Mouse (Mus musculus) MEL (cell line): ENCODE results near the gene Myo7a. TPM values are rescaled to one million over a fixed set of nuclear protein-coding genes. Genes with fewer than 3 reads are reported as not detected.

Experiments used
- DNase-seq: peaks from one replicate; pipeline ENCODE4 v3.0.0; 2011; ENCODE audit warnings: low read depth, low spot score
- H3K27ac ChIP-seq: 2 replicates; pipeline ENCODE4 v1.5.1; 2012; ENCODE audit warnings: low read depth, mild to moderate bottlenecking, control low read depth, low read length, moderate library complexity; ENCODE audit not compliant: control insufficient read depth
- H3K27me3 ChIP-seq, 2 experiments: fragments of 150-350 bp in 1 of 2; sonication (generic) in 1 of 2; 2 replicates each; pipeline ENCODE4 v1.6.1; 2012; ENCODE audit warnings: low read length in 2 of 2, mild to moderate bottlenecking in 2 of 2, improper control_type of control experiment in 1 of 2, moderate library complexity in 1 of 2; ENCODE audit not compliant: insufficient read depth in 2 of 2, control insufficient read depth in 1 of 2
- H3K36me3 ChIP-seq, 2 experiments: 2 replicates each; pipeline ENCODE4 v1.6.1; 2012 to 2014; ENCODE audit warnings: low read length in 2 of 2, improper control_type of control experiment in 1 of 2, inconsistent platforms in 1 of 2, mild to moderate bottlenecking in 1 of 2; ENCODE audit not compliant: insufficient read depth in 2 of 2, control insufficient read depth in 1 of 2
- H3K4me1 ChIP-seq, 2 experiments: fragments of 150-350 bp in 1 of 2; sonication (generic) in 1 of 2; 2 replicates each; pipeline ENCODE4 v1.6.1; 2012; ENCODE audit warnings: low read length in 2 of 2, improper control_type of control experiment in 1 of 2, mild to moderate bottlenecking in 1 of 2; ENCODE audit not compliant: insufficient read depth in 2 of 2, control insufficient read depth in 1 of 2
- H3K4me3 ChIP-seq, 2 experiments: fragments of 150-350 bp in 1 of 2; sonication (generic) in 1 of 2; 2 replicates each; pipeline ENCODE4 v1.5.1; 2012; ENCODE audit warnings: low read depth in 2 of 2, low read length in 2 of 2, mild to moderate bottlenecking in 2 of 2, moderate library complexity in 2 of 2, control low read depth in 1 of 2, improper control_type of control experiment in 1 of 2; ENCODE audit not compliant: control insufficient read depth in 1 of 2, insufficient read depth in 1 of 2
- H3K79me2 ChIP-seq: 2 replicates; pipeline ENCODE4 v1.6.1; 2012; ENCODE audit warnings: mild to moderate bottlenecking, low read length, moderate library complexity; ENCODE audit not compliant: control insufficient read depth, poor library complexity, insufficient read depth
- H3K9ac ChIP-seq: 2 replicates; pipeline ENCODE4 v1.6.1; 2012; ENCODE audit warnings: low read depth, mild to moderate bottlenecking, control low read depth, low read length, moderate library complexity; ENCODE audit not compliant: control insufficient read depth, poor library complexity, severe bottlenecking
- H3K9me3 ChIP-seq: fragments of 150-350 bp; sonication (generic); replicated peaks from 2 replicates; pipeline ENCODE4 v1.6.1; 2012; ENCODE audit warnings: mild to moderate bottlenecking, low read length, improper control_type of control experiment, moderate library complexity; ENCODE audit not compliant: insufficient read depth
- BHLHE40 ChIP-seq: IDR thresholded peaks from 2 replicates; pipeline ENCODE4 v1.6.1; 2012; ENCODE audit warnings: low read depth, mild to moderate bottlenecking, inconsistent platforms, low read length, improper control_type of control experiment, borderline replicate concordance
- CHD2 ChIP-seq: IDR thresholded peaks from 2 replicates; pipeline ENCODE4 v1.6.1; 2011; ENCODE audit warnings: low read length, improper control_type of control experiment
- CTCF ChIP-seq, 3 experiments: IDR thresholded peaks in 2 of 3; conservative IDR thresholded peaks in 1 of 3; 2 replicates each; pipeline ENCODE4 v1.5.1; 2011 to 2012; ENCODE audit warnings: low read length in 3 of 3, low read depth in 2 of 3, mild to moderate bottlenecking in 2 of 3, improper control_type of control experiment in 1 of 3, inconsistent platforms in 1 of 3, mixed read lengths in 1 of 3, moderate library complexity in 1 of 3; ENCODE audit not compliant: control insufficient read depth in 1 of 3, insufficient read depth in 1 of 3, poor library complexity in 1 of 3, severe bottlenecking in 1 of 3
- E2F4 ChIP-seq: IDR thresholded peaks from 2 replicates; pipeline ENCODE4 v1.6.1; 2011; ENCODE audit warnings: low read depth, low read length, improper control_type of control experiment, borderline replicate concordance
- ELF1 ChIP-seq: IDR thresholded peaks from 2 replicates; pipeline ENCODE4 v1.6.1; 2014; ENCODE audit warnings: low read depth, mild to moderate bottlenecking, inconsistent platforms, low read length, improper control_type of control experiment, moderate library complexity
- EP300 ChIP-seq, 2 experiments: IDR thresholded peaks; 2 replicates each; pipeline ENCODE4 v1.6.1; 2011; ENCODE audit warnings: improper control_type of control experiment in 2 of 2, low read length in 2 of 2, low read depth in 1 of 2, mild to moderate bottlenecking in 1 of 2
- ETS1 ChIP-seq: IDR thresholded peaks from 2 replicates; pipeline ENCODE4 v1.6.1; 2012; ENCODE audit warnings: low read depth, mild to moderate bottlenecking, inconsistent platforms, low read length, improper control_type of control experiment, moderate library complexity
- GATA1 ChIP-seq: IDR thresholded peaks from 2 replicates; pipeline ENCODE4 v1.6.1; 2011; ENCODE audit warnings: low read depth, low read length, improper control_type of control experiment
- HCFC1 ChIP-seq: IDR thresholded peaks from 2 replicates; pipeline ENCODE4 v1.6.1; 2012; ENCODE audit warnings: low read depth, mild to moderate bottlenecking, inconsistent platforms, low read length, improper control_type of control experiment, moderate library complexity
- MAX ChIP-seq: IDR thresholded peaks from 2 replicates; pipeline ENCODE4 v1.6.1; 2011; ENCODE audit warnings: low read length, improper control_type of control experiment
- MAZ ChIP-seq: IDR thresholded peaks from 2 replicates; pipeline ENCODE4 v1.6.1; 2012; ENCODE audit warnings: low read depth, mild to moderate bottlenecking, inconsistent platforms, low read length, improper control_type of control experiment
- MEF2A ChIP-seq: IDR thresholded peaks from 2 replicates; pipeline ENCODE4 v1.6.1; 2014; ENCODE audit warnings: low read depth, mild to moderate bottlenecking, inconsistent platforms, low read length, improper control_type of control experiment; ENCODE audit not compliant: poor library complexity, insufficient replicate concordance, severe bottlenecking; ENCODE audit errors: extremely low read depth
- MXI1 ChIP-seq: IDR thresholded peaks from 2 replicates; pipeline ENCODE4 v1.6.1; 2011; ENCODE audit warnings: mild to moderate bottlenecking, low read depth, low read length, improper control_type of control experiment
- MYB ChIP-seq: IDR thresholded peaks from 2 replicates; pipeline ENCODE4 v1.6.1; 2011; ENCODE audit warnings: mild to moderate bottlenecking, low read depth, low read length, improper control_type of control experiment
- MYC ChIP-seq: IDR thresholded peaks from 2 replicates; pipeline ENCODE4 v1.6.1; 2011; ENCODE audit warnings: low read depth, mild to moderate bottlenecking, low read length, improper control_type of control experiment, moderate library complexity
- NELFE ChIP-seq: IDR thresholded peaks from 2 replicates; pipeline ENCODE4 v1.6.1; 2011; ENCODE audit warnings: low read depth, low read length, improper control_type of control experiment
- POLR2A ChIP-seq, 2 experiments: IDR thresholded peaks; 2 replicates each; pipeline ENCODE4 v1.6.1; 2011 to 2012; ENCODE audit warnings: low read length in 2 of 2, mild to moderate bottlenecking in 2 of 2, control low read depth in 1 of 2, improper control_type of control experiment in 1 of 2, low read depth in 1 of 2, moderate library complexity in 1 of 2; ENCODE audit not compliant: control insufficient read depth in 1 of 2, insufficient read depth in 1 of 2, poor library complexity in 1 of 2
- POLR2AphosphoS5 ChIP-seq: IDR thresholded peaks from 2 replicates; pipeline ENCODE4 v1.6.1; 2012; ENCODE audit warnings: low read depth, borderline replicate concordance, mild to moderate bottlenecking, inconsistent platforms, low read length, moderate library complexity, mixed read lengths
- RAD21 ChIP-seq: IDR thresholded peaks from 2 replicates; pipeline ENCODE4 v1.6.1; 2011; ENCODE audit warnings: mild to moderate bottlenecking, low read depth, low read length, improper control_type of control experiment
- SMC3 ChIP-seq: IDR thresholded peaks from 2 replicates; pipeline ENCODE4 v1.6.1; 2011; ENCODE audit warnings: low read depth, low read length, improper control_type of control experiment
- TAL1 ChIP-seq: IDR thresholded peaks from 2 replicates; pipeline ENCODE4 v1.6.1; 2012; ENCODE audit warnings: mild to moderate bottlenecking, inconsistent platforms, low read length, moderate library complexity, mixed read lengths
- TBP ChIP-seq: IDR thresholded peaks from 2 replicates; pipeline ENCODE4 v1.8.0; 2011; ENCODE audit warnings: low read depth, low read length, improper control_type of control experiment
- TCF12 ChIP-seq: IDR thresholded peaks from 2 replicates; pipeline ENCODE4 v1.6.1; 2014; ENCODE audit warnings: low read depth, mild to moderate bottlenecking, inconsistent platforms, low read length, improper control_type of control experiment, moderate library complexity
- USF2 ChIP-seq, 2 experiments: IDR thresholded peaks; 2 replicates each; pipeline ENCODE4 v1.6.1; 2011 to 2012; ENCODE audit warnings: improper control_type of control experiment in 2 of 2, low read length in 2 of 2, borderline replicate concordance in 1 of 2, inconsistent platforms in 1 of 2, low read depth in 1 of 2, mild to moderate bottlenecking in 1 of 2; ENCODE audit not compliant: insufficient read depth in 1 of 2
- ZC3H11A ChIP-seq: IDR thresholded peaks from 2 replicates; pipeline ENCODE4 v1.6.1; 2012; ENCODE audit warnings: low read depth, mild to moderate bottlenecking, inconsistent platforms, low read length, improper control_type of control experiment
- ZMIZ1 ChIP-seq: IDR thresholded peaks from 2 replicates; pipeline ENCODE4 v1.6.1; 2012; ENCODE audit warnings: low read depth, mild to moderate bottlenecking, inconsistent platforms, low read length, improper control_type of control experiment, moderate library complexity
- ZNF384 ChIP-seq: IDR thresholded peaks from 2 replicates; pipeline ENCODE4 v1.6.1; 2012; ENCODE audit warnings: low read depth, mild to moderate bottlenecking, inconsistent platforms, low read length, improper control_type of control experiment
- polyA plus RNA-seq, 2 experiments: library from polyadenylated mRNA; stranded (reverse) in 1 of 2; unstranded in 1 of 2; fragments of >175 nt in 1 of 2; fragments of >200 nt in 1 of 2; gene quantifications; 2 replicates each; pipeline versions ENCODE4 v1.2.1 to v1.2.4; 2012; ENCODE audit warnings: low replicate concordance in 2 of 2, low read depth in 1 of 2; ENCODE audit not compliant: insufficient read length in 2 of 2, insufficient read depth in 1 of 2, missing spikeins in 1 of 2
- total RNA-seq: library from RNA; depleted of rRNA; stranded (reverse); fragments of 300-350 nt; gene quantifications from 2 replicates; pipeline ENCODE4 v1.2.3, GENCODE M21; 2012

The Myo7a gene
- total and polyA plus RNA-seq, 3 experiments: 1.4 to 7.5 TPM; not detected in 1

DNA sequence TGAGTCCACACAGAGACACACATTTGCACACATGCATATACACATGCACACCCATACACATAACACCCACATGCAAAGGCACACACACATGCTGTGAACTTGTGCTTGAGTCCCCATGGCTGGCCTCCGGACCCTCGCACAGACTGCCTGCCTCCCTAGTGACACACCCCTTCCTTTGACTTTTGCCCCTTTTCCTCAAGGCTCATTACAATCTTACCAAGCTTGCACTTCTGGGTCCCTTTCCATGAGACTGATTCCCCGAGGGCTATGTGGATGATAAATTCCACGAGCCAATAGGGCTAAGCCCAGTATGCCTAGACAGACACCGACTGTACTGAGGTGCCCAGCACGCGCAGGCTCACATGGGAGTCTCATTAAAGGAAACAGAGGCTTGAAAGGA is 13.1 kb downstream of the Myo7a start:
- no peaks in the 10 kb centered on the region for H3K9me3 ChIP-seq
- TF ChIP-seq MEF2A (no peak), ETS1 (no peak), CHD2 (no peak), ZMIZ1 (no peak), BHLHE40 (no peak), MAX (no peak), MXI1 (no peak), MYB (no peak), CTCF (IDR thresholded peaks at IDR 0.05 in 2 of 3, conservative IDR thresholded peaks at IDR 0.05 in 1 of 3; ENCODE audit: control insufficient read depth in 1 of 3, insufficient read depth in 1 of 3, low read depth in 2 of 3, low read length in 3 of 3, poor library complexity in 1 of 3, severe bottlenecking in 1 of 3) (no peak), ZC3H11A (no peak), MYC (no peak), HCFC1 (no peak), ELF1 (no peak), TCF12 (no peak), MAZ (no peak), GATA1 (no peak), RAD21 (no peak), EP300 (IDR thresholded peaks at IDR 0.05; ENCODE audit: low read depth in 1 of 2, low read length in 2 of 2) (no peak)
- TF ChIP-seq, all 39 proteins: peak for 0
- no peak overlapping the region for H3K27ac ChIP-seq
- DNase-seq: no peak
- H3K9ac ChIP-seq: no peak overlapping the region
- H3K36me3 ChIP-seq: no peaks in the 10 kb centered on the region
- H3K4me1 ChIP-seq: no peaks in the 10 kb centered on the region
- H3K79me2 ChIP-seq: no peaks in the 10 kb centered on the region
- H3K27me3 ChIP-seq: no peaks in the 10 kb centered on the region
- peak overlapping the region; percentile 25 to 39; a peak in 2 of 4 replicates for H3K4me3 ChIP-seq

DNA sequence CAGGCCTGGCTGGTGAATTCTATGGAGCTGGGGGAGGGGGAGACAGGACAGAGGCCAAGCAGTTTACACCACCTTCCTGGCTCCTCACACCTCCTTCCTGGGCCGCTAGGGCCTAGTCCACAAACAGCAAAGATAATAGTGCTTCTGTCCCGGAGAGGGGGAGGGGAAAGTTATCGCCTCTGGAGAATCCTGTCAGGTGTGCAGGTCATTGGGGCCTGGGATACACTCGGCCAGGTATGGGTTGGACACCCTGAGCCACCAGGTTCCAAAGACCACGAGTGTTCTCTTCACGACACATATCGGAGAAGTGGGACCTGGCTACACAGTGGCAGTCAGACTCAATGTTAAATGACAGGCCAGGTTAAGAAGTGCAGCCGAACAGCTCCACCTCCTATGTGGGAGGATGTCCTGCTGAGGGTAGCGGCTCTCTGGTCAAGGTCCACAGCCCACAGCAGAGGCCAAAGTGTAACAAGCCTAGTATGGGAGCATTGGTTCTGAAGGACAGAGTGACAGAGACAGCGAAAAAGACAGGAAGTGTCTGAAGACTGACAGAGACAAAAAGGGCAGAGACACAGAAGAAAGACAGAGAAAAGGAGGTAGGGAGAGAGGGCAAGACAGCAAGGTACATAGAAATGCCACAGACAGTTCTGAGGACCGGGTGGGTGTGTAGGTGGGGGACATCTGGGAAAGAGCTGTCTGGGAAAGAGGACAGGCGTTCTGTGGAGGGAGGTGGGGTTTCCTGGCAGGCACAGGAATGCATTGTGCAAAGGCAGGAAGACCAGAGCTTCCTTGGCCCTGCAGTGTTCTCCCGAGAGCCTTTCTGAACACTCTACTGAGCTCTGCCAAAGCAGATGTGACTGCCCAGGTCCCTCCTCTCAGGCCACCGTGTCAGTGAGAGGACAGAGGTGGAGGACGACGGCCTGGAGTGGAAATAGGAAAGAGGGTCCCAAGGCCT is 14.6 kb downstream of the Myo7a start:
- no peak for DNase-seq
- H3K4me1 ChIP-seq: no peaks in the 10 kb centered on the region
- H3K79me2 ChIP-seq: no peaks in the 10 kb centered on the region
- H3K27ac ChIP-seq: no peak overlapping the region
- no peaks in the 10 kb centered on the region for H3K9me3 ChIP-seq
- no peak overlapping the region for H3K9ac ChIP-seq
- no peaks in the 10 kb centered on the region for H3K36me3 ChIP-seq
- H3K27me3 ChIP-seq: no peaks in the 10 kb centered on the region
- no peak overlapping the region for H3K4me3 ChIP-seq
- TF ChIP-seq SMC3 (no peak), USF2 (IDR thresholded peaks at IDR 0.05; ENCODE audit: borderline replicate concordance in 1 of 2, insufficient read depth in 1 of 2, low read depth in 1 of 2, low read length in 2 of 2) (no peak), E2F4 (no peak), ZC3H11A (no peak), POLR2AphosphoS5 (no peak), TBP (no peak), CHD2 (no peak), BHLHE40 (no peak), NELFE (no peak), GATA1 (no peak), TAL1 (no peak), TCF12 (no peak), POLR2A (IDR thresholded peaks at IDR 0.05; ENCODE audit: control insufficient read depth in 1 of 2, insufficient read depth in 1 of 2, low read depth in 1 of 2, low read length in 2 of 2, poor library complexity in 1 of 2) (no peak), ZNF384 (no peak), ELF1 (no peak), HCFC1 (no peak)
